Mouse (Mus musculus): ENCODE measurements around the gene Ccnf. TPM values are rescaled to one million over a fixed set of nuclear protein-coding genes. Genes with fewer than 3 reads are reported as not detected.

Gene Ccnf
- polyA plus RNA-seq (2015; fragmentation: Nextera tagmentation; extraction: Ambion mirVana): 69.2 and 73.5 TPM in 2 replicates

- ATAC-seq (ENCODE audit: low FRiP score, low TSS enrichment): peak; percentile 100
- Histone ChIP-seq H3K4me3 (ENCODE audit: low read length) (peak within 1 kb of the TSS; percentile 84), H3K27me3 (ENCODE audit: insufficient read depth, low read length) (no peaks in the 10 kb centered on the region), H3K9me3 (ENCODE audit: low read length) (no peaks in the 10 kb centered on the region), H3K9ac (replicated peaks; ENCODE audit: low read length) (peak within 1 kb of the TSS; percentile 91), H3K4me2 (replicated peaks; ENCODE audit: low read depth, low read length) (peak within 1 kb of the TSS; percentile 80), H3K27ac (ENCODE audit: low read length) (peak within 1 kb of the TSS; percentile 79), H3K36me3 (ENCODE audit: insufficient read depth, low read length) (peaks cover 25% of the 10 kb centered on the region), H3K4me1 (ENCODE audit: insufficient read depth, low read length) (peaks cover 12% of the 10 kb centered on the region)
- under 1% methylated on average over 48 of the region's 48 CpGs for WGBS
Observed at GRCm38 (mm10) chr17:24251320-24252069, at the start of gene Ccnf. Ccnf (minus strand) TSS chr17:24251484.

- Histone ChIP-seq H3K36me3 (ENCODE audit: insufficient read depth, low read length) (no peaks in the 10 kb centered on the region), H3K9ac (replicated peaks; ENCODE audit: low read length) (no peak overlapping the region), H3K4me1 (ENCODE audit: insufficient read depth, low read length) (no peaks in the 10 kb centered on the region), H3K27me3 (ENCODE audit: insufficient read depth, low read length) (no peaks in the 10 kb centered on the region), H3K4me2 (replicated peaks; ENCODE audit: low read depth, low read length) (no peak overlapping the region), H3K9me3 (ENCODE audit: low read length) (no peaks in the 10 kb centered on the region), H3K4me3 (ENCODE audit: low read length) (no peak overlapping the region), H3K27ac (ENCODE audit: low read length) (no peak overlapping the region)
- no peak for ATAC-seq (ENCODE audit: low FRiP score, low TSS enrichment)
- 73% methylated on average over 4 of the region's 4 CpGs for WGBS
Observed at GRCm38 (mm10) chr17:24300651-24301050, 49.4 kb upstream of the Ccnf start.

- ATAC-seq (ENCODE audit: low FRiP score, low TSS enrichment): no peak
- no peaks in the 10 kb centered on the region for H3K4me1 ChIP-seq (ENCODE audit: insufficient read depth, low read length)
- no peaks in the 10 kb centered on the region for H3K9me3 ChIP-seq (ENCODE audit: low read length)
- H3K27me3 ChIP-seq (ENCODE audit: insufficient read depth, low read length): no peaks in the 10 kb centered on the region
- H3K4me2 ChIP-seq (replicated peaks; ENCODE audit: low read depth, low read length): no peak overlapping the region
- H3K4me3 ChIP-seq (ENCODE audit: low read length): no peak overlapping the region
- 91% methylated on average over 5 of the region's 5 CpGs for WGBS
- no peak overlapping the region for H3K27ac ChIP-seq (ENCODE audit: low read length)
- no peaks in the 10 kb centered on the region for H3K36me3 ChIP-seq (ENCODE audit: insufficient read depth, low read length)
- H3K9ac ChIP-seq (replicated peaks; ENCODE audit: low read length): no peak overlapping the region
Observed at GRCm38 (mm10) chr17:24289338-24289737, 38.1 kb upstream of the Ccnf start.

GRCm38 (mm10) chr17:24288477-24288876, 37.2 kb upstream of the Ccnf start:
- no peaks in the 10 kb centered on the region for H3K9me3 ChIP-seq (ENCODE audit: low read length)
- no peak overlapping the region for H3K9ac ChIP-seq (replicated peaks; ENCODE audit: low read length)
- no peaks in the 10 kb centered on the region for H3K27me3 ChIP-seq (ENCODE audit: insufficient read depth, low read length)
- no peak overlapping the region for H3K4me2 ChIP-seq (replicated peaks; ENCODE audit: low read depth, low read length)
- H3K36me3 ChIP-seq (ENCODE audit: insufficient read depth, low read length): no peaks in the 10 kb centered on the region
- no peak for ATAC-seq (ENCODE audit: low FRiP score, low TSS enrichment)
- 84% methylated on average over 9 of the region's 9 CpGs for WGBS
- H3K4me3 ChIP-seq (ENCODE audit: low read length): no peak overlapping the region
- H3K27ac ChIP-seq (ENCODE audit: low read length): no peak overlapping the region
- no peaks in the 10 kb centered on the region for H3K4me1 ChIP-seq (ENCODE audit: insufficient read depth, low read length)

- Histone ChIP-seq H3K9me3 (ENCODE audit: low read length) (no peaks in the 10 kb centered on the region), H3K4me2 (replicated peaks; ENCODE audit: low read depth, low read length) (no peak overlapping the region), H3K36me3 (ENCODE audit: insufficient read depth, low read length) (no peaks in the 10 kb centered on the region), H3K27ac (ENCODE audit: low read length) (no peak overlapping the region), H3K4me3 (ENCODE audit: low read length) (no peak overlapping the region), H3K27me3 (ENCODE audit: insufficient read depth, low read length) (no peaks in the 10 kb centered on the region), H3K4me1 (ENCODE audit: insufficient read depth, low read length) (no peaks in the 10 kb centered on the region), H3K9ac (replicated peaks; ENCODE audit: low read length) (no peak overlapping the region)
- WGBS: 72% methylated on average over 3 of the region's 3 CpGs
- no peak for ATAC-seq (ENCODE audit: low FRiP score, low TSS enrichment)
Observed at GRCm38 (mm10) chr17:24285680-24286079, 34.4 kb upstream of the Ccnf start.

- Histone ChIP-seq H3K4me3 (ENCODE audit: low read length) (no peak overlapping the region), H3K4me1 (ENCODE audit: insufficient read depth, low read length) (no peaks in the 10 kb centered on the region), H3K9me3 (ENCODE audit: low read length) (no peaks in the 10 kb centered on the region), H3K27me3 (ENCODE audit: insufficient read depth, low read length) (no peaks in the 10 kb centered on the region), H3K9ac (replicated peaks; ENCODE audit: low read length) (no peak overlapping the region), H3K27ac (ENCODE audit: low read length) (no peak overlapping the region), H3K4me2 (replicated peaks; ENCODE audit: low read depth, low read length) (no peak overlapping the region), H3K36me3 (ENCODE audit: insufficient read depth, low read length) (no peaks in the 10 kb centered on the region)
- 63% methylated on average over 9 of the region's 9 CpGs for WGBS
- ATAC-seq (ENCODE audit: low FRiP score, low TSS enrichment): no peak
Observed at GRCm38 (mm10) chr17:24283266-24283818, 32.1 kb upstream of the Ccnf start.

GRCm38 (mm10) chr17:24282637-24283036, 31.4 kb upstream of the Ccnf start:
- no peak overlapping the region for H3K9ac ChIP-seq (replicated peaks; ENCODE audit: low read length)
- no peaks in the 10 kb centered on the region for H3K27me3 ChIP-seq (ENCODE audit: insufficient read depth, low read length)
- H3K27ac ChIP-seq (ENCODE audit: low read length): no peak overlapping the region
- ATAC-seq (ENCODE audit: low FRiP score, low TSS enrichment): no peak
- H3K4me1 ChIP-seq (ENCODE audit: insufficient read depth, low read length): no peaks in the 10 kb centered on the region
- H3K4me3 ChIP-seq (ENCODE audit: low read length): no peak overlapping the region
- 70% methylated on average over 4 of the region's 4 CpGs for WGBS
- H3K4me2 ChIP-seq (replicated peaks; ENCODE audit: low read depth, low read length): no peak overlapping the region
- H3K36me3 ChIP-seq (ENCODE audit: insufficient read depth, low read length): no peaks in the 10 kb centered on the region
- peaks cover under 1% of the 10 kb centered on the region for H3K9me3 ChIP-seq (ENCODE audit: low read length)

GRCm38 (mm10) chr17:24279907-24280306, 28.6 kb upstream of the Ccnf start:
- H3K4me3 ChIP-seq (ENCODE audit: low read length): no peak overlapping the region
- H3K4me2 ChIP-seq (replicated peaks; ENCODE audit: low read depth, low read length): no peak overlapping the region
- H3K4me1 ChIP-seq (ENCODE audit: insufficient read depth, low read length): no peaks in the 10 kb centered on the region
- H3K27ac ChIP-seq (ENCODE audit: low read length): no peak overlapping the region
- no peak for ATAC-seq (ENCODE audit: low FRiP score, low TSS enrichment)
- H3K27me3 ChIP-seq (ENCODE audit: insufficient read depth, low read length): no peaks in the 10 kb centered on the region
- peaks cover 7% of the 10 kb centered on the region for H3K9me3 ChIP-seq (ENCODE audit: low read length)
- 75% methylated on average over 4 of the region's 4 CpGs for WGBS
- H3K9ac ChIP-seq (replicated peaks; ENCODE audit: low read length): no peak overlapping the region
- no peaks in the 10 kb centered on the region for H3K36me3 ChIP-seq (ENCODE audit: insufficient read depth, low read length)

- no peak overlapping the region for H3K9ac ChIP-seq (replicated peaks; ENCODE audit: low read length)
- 86% methylated on average over 1 of the region's 1 CpGs for WGBS
- no peak overlapping the region for H3K4me3 ChIP-seq (ENCODE audit: low read length)
- no peaks in the 10 kb centered on the region for H3K27me3 ChIP-seq (ENCODE audit: insufficient read depth, low read length)
- H3K9me3 ChIP-seq (ENCODE audit: low read length): no peaks in the 10 kb centered on the region
- H3K4me1 ChIP-seq (ENCODE audit: insufficient read depth, low read length): no peaks in the 10 kb centered on the region
- ATAC-seq (ENCODE audit: low FRiP score, low TSS enrichment): no peak
- no peaks in the 10 kb centered on the region for H3K36me3 ChIP-seq (ENCODE audit: insufficient read depth, low read length)
- H3K4me2 ChIP-seq (replicated peaks; ENCODE audit: low read depth, low read length): no peak overlapping the region
- no peak overlapping the region for H3K27ac ChIP-seq (ENCODE audit: low read length)
Observed at GRCm38 (mm10) chr17:24267133-24267532, 15.8 kb upstream of the Ccnf start.

GRCm38 (mm10) chr17:24264766-24265165, 13.5 kb upstream of the Ccnf start:
- H3K36me3 ChIP-seq (ENCODE audit: insufficient read depth, low read length): no peaks in the 10 kb centered on the region
- no peak overlapping the region for H3K27ac ChIP-seq (ENCODE audit: low read length)
- no peaks in the 10 kb centered on the region for H3K27me3 ChIP-seq (ENCODE audit: insufficient read depth, low read length)
- no peak for ATAC-seq (ENCODE audit: low FRiP score, low TSS enrichment)
- no peaks in the 10 kb centered on the region for H3K9me3 ChIP-seq (ENCODE audit: low read length)
- H3K4me3 ChIP-seq (ENCODE audit: low read length): no peak overlapping the region
- no peak overlapping the region for H3K9ac ChIP-seq (replicated peaks; ENCODE audit: low read length)
- no peaks in the 10 kb centered on the region for H3K4me1 ChIP-seq (ENCODE audit: insufficient read depth, low read length)
- H3K4me2 ChIP-seq (replicated peaks; ENCODE audit: low read depth, low read length): no peak overlapping the region
- 70% methylated on average over 2 of the region's 2 CpGs for WGBS

All from kidney, embryonic 16.5 days (tissue).